Comparison of ENCODE assay signal across 8 mouse cellular contexts in genomic region chr8:119394524-119395026, GRCm38 (mm10). TPM values are rescaled to one million over a fixed set of nuclear protein-coding genes. Genes with fewer than 3 reads are reported as not detected.
DNase-seq lines count a peak whose midpoint lies in the region; ATAC-seq and TF ChIP-seq lines count a peak whose summit lies in the region.

Gene Mlycd, plus strand, starts transcription at chr8:119394878.

- peak within 1 kb of the TSS; percentile 97 for H3K4me2 ChIP-seq in embryonic facial prominence, embryonic 15.5 days (replicated peaks)
- peak within 1 kb of the TSS; percentile 95 for H3K4me2 ChIP-seq in kidney, embryonic 14.5 days (replicated peaks; ENCODE audit: low read depth, low read length)
- H3K4me2 ChIP-seq in limb, embryonic 15.5 days, result peak within 1 kb of the TSS; percentile 97

- H3K36me3 ChIP-seq in embryonic facial prominence, embryonic 15.5 days, result no peaks in the 10 kb centered on the region
- no peaks in the 10 kb centered on the region for H3K36me3 ChIP-seq in kidney, embryonic 14.5 days (ENCODE audit: control insufficient read depth, insufficient read depth, low read length)
- H3K36me3 ChIP-seq in limb, embryonic 15.5 days, result 0 out of 2 replicates have a peak, but pooled peaks cover 6% of the 10 kb centered on the region

- H3K9ac ChIP-seq in embryonic facial prominence, embryonic 15.5 days, result peak within 1 kb of the TSS; percentile 85
- peak within 1 kb of the TSS; percentile 85 for H3K9ac ChIP-seq in kidney, embryonic 14.5 days (ENCODE audit: low read depth, low read length)
- H3K9ac ChIP-seq in limb, embryonic 15.5 days, result peak within 1 kb of the TSS; percentile 79

- ATAC-seq in embryonic facial prominence, embryonic 15.5 days (ENCODE audit: insufficient number of reproducible peaks, low FRiP score, low TSS enrichment, low read depth), result peak; percentile 92
- peak; percentile 96 for ATAC-seq in kidney, embryonic 14.5 days (ENCODE audit: low FRiP score, low TSS enrichment)
- ATAC-seq in limb, embryonic 15.5 days (ENCODE audit: insufficient number of reproducible peaks, low FRiP score, low TSS enrichment, low read depth), result peak; percentile 85

- peaks cover 2% of the 10 kb centered on the region for H3K4me1 ChIP-seq in bone marrow, adult 2 months (ENCODE audit: control insufficient read depth, insufficient read depth, low read length)
- H3K4me1 ChIP-seq in embryonic facial prominence, embryonic 15.5 days, result peaks cover 20% of the 10 kb centered on the region
- H3K4me1 ChIP-seq in kidney, embryonic 14.5 days (ENCODE audit: control insufficient read depth, insufficient read depth, low read length), result no peaks in the 10 kb centered on the region; the same call in 1 of the 2 replicates
- H3K4me1 ChIP-seq in limb, embryonic 15.5 days, result peaks cover 14% of the 10 kb centered on the region

- peak within 1 kb of the TSS; percentile 93 for H3K27ac ChIP-seq in bone marrow, adult 2 months (ENCODE audit: control insufficient read depth, insufficient read depth, low read depth, low read length, poor library complexity)
- H3K27ac ChIP-seq in embryonic facial prominence, embryonic 15.5 days (replicated peaks), result peak within 1 kb of the TSS; percentile 76; the same call in 1 of the 2 replicates
- peak within 1 kb of the TSS; percentile 47; the same call in 1 of the 2 replicates for H3K27ac ChIP-seq in kidney, embryonic 14.5 days (ENCODE audit: low read depth, low read length)
- peak within 1 kb of the TSS; percentile 78 for H3K27ac ChIP-seq in limb, embryonic 15.5 days

- peak; percentile 82; the same call in 1 of the 2 replicates for TF ChIP-seq POLR2A in bone marrow, adult 2 months (IDR thresholded peaks at IDR 0.05; ENCODE audit: borderline replicate concordance, control insufficient read depth, low read depth, low read length)

- no peak for TF ChIP-seq CTCF in bone marrow, adult 2 months (IDR thresholded peaks at IDR 0.05; ENCODE audit: control insufficient read depth, insufficient read depth, low read length)

- peak; percentile 88 for DNase-seq in 416B (ENCODE audit: low read depth)
- DNase-seq in heart, adult 8-10 months (ENCODE audit: low spot score), result peak; percentile 91
- DNase-seq in monocyte, adult 2 months (ENCODE audit: low read depth in 1 of 2, low spot score in 2 of 2), result peak; percentile 66 to 82
- DNase-seq in spleen, postnatal 36 days (ENCODE audit: low spot score in 2 of 2), result peak; percentile 91 to 93

- WGBS in bone marrow, adult 2 months, result under 1% methylated on average over 43 of the region's 44 CpGs
- WGBS in embryonic facial prominence, embryonic 15.5 days, result 1% methylated on average over 44 of the region's 44 CpGs
- 2% methylated on average over 44 of the region's 44 CpGs for WGBS in kidney, embryonic 14.5 days
- under 1% methylated on average over 44 of the region's 44 CpGs for WGBS in limb, embryonic 15.5 days

- no peaks in the 10 kb centered on the region for H3K9me3 ChIP-seq in embryonic facial prominence, embryonic 15.5 days (replicated peaks)
- no peaks in the 10 kb centered on the region for H3K9me3 ChIP-seq in kidney, embryonic 14.5 days (ENCODE audit: control insufficient read depth, low read length)
- H3K9me3 ChIP-seq in limb, embryonic 15.5 days, result no peaks in the 10 kb centered on the region

- peak within 1 kb of the TSS; percentile 82 for H3K4me3 ChIP-seq in bone marrow, adult 2 months (replicated peaks; ENCODE audit: control insufficient read depth, low read depth, low read length)
- H3K4me3 ChIP-seq in embryonic facial prominence, embryonic 15.5 days (replicated peaks), result peak within 1 kb of the TSS; percentile 81
- H3K4me3 ChIP-seq in kidney, embryonic 14.5 days (ENCODE audit: low read length), result peak within 1 kb of the TSS; percentile 77
- H3K4me3 ChIP-seq in limb, embryonic 15.5 days, result peak within 1 kb of the TSS; percentile 83

- no peaks in the 10 kb centered on the region for H3K27me3 ChIP-seq in embryonic facial prominence, embryonic 15.5 days
- H3K27me3 ChIP-seq in kidney, embryonic 14.5 days (ENCODE audit: control insufficient read depth, insufficient read depth, low read length), result no peaks in the 10 kb centered on the region
- peaks cover 9% of the 10 kb centered on the region for H3K27me3 ChIP-seq in limb, embryonic 15.5 days

RNA-seq across cellular contexts. Expression of gene Mlycd, which starts in this region (rescaled TPM):
- 4.7 and 5.9 TPM in 2 replicates for polyA plus RNA-seq in bone marrow, adult 2 months (2011; ENCODE audit: insufficient read depth, insufficient read length, low replicate concordance, missing spikeins)
- polyA plus RNA-seq in embryonic facial prominence, embryonic 15.5 days (2015; fragmentation: Nextera tagmentation; extraction: Ambion mirVana), result 15.3 and 15.5 TPM in 2 replicates
- total RNA-seq in heart, adult 8-10 months (2022), result 100 to 1,000 TPM; 102 to 129 (median 123) TPM
- polyA plus RNA-seq in kidney, embryonic 14.5 days (2014; fragmentation: Nextera tagmentation; extraction: Ambion mirVana), result 10.8 and 12.1 TPM in 2 replicates
- 11.9 and 12.9 TPM in 2 replicates for polyA plus RNA-seq in limb, embryonic 15.5 days (2015; fragmentation: Nextera tagmentation; extraction: Ambion mirVana)

Comparison
In these comparisons a context has a peak if more than half of its experiments do, and no peak if none do; other contexts are left out.
1. Peak in every context shown above with its lines: DNase-seq, ATAC-seq, H3K4me3 ChIP-seq and H3K27ac ChIP-seq.